Mouse (Mus musculus) stomach, postnatal 0 days (tissue): ENCODE measurements at regions not wholly inside any gene's neighbourhood (a gene's known extent, or its start where the extent isn't known, plus 50 kb on each side); places are given as distances from the start of the nearest gene placed in this dataset.

Experiments
- CTCF ChIP-seq: IDR thresholded peaks from 2 replicates; pipeline ENCODE4 v1.5.1; 2016; ENCODE audit warnings: antibody characterized with exemption, low read depth, mild to moderate bottlenecking, moderate library complexity
- EP300 ChIP-seq: optimal IDR thresholded peaks from 2 replicates; pipeline ENCODE3; 2016; ENCODE audit warnings: antibody characterized with exemption

GRCm38 (mm10) chr12:71725140-71725539 is 105.7 kb upstream of the Daam1 start:
- TF ChIP-seq CTCF (no peak), EP300 (no peak)
